Mouse (Mus musculus): Measurements from ENCODE around the gene E330034G19Rik. TPM values are rescaled to one million over a fixed set of nuclear protein-coding genes. Genes with fewer than 3 reads are reported as not detected.
A peak's percentile ranks its signal among the peaks of the same experiment; 100 is the strongest.
"Not testable (repeated sequence)": the region's sequence is repeated elsewhere in the genome, so short reads cannot be mapped to it uniquely, and the experiment has no call there.

Gene E330034G19Rik
- total and polyA plus RNA-seq, 2 experiments from 2014 or later: 0.11 TPM; not detected in 1

DNA sequence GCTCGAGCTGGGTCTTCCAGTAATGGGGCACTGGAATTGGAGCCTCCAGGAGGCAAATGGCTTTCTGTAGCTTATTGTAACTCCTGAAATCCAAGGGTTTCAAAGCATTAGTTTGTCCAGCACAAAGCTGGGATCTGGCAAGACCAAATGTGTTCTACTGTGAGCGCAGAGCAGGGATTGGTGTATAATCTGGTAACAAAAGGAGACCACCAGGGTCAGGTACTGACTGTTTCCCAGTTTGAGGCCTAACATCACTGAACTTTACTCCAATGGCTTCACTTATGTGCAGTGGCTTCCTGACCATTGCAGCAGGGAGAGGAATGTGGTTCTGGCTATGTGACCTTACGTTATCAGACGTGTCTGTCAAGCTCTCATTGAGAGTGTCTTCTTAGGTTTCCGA, 617 bp downstream of the E330034G19Rik start:
- H3K9me3 ChIP-seq (ENCODE audit: low read length): no peaks in the 10 kb centered on the region
- no peak overlapping the region for H3K4me3 ChIP-seq (ENCODE audit: low read depth, low read length)
- ATAC-seq (ENCODE audit: low FRiP score) (no peak), DNase-seq (ENCODE audit: low spot score) (no peak)
- TF ChIP-seq CTCF (IDR thresholded peaks at IDR 0.05): no peak
- 86% methylated on average over 5 of the region's 5 CpGs for WGBS
- no peaks in the 10 kb centered on the region for H3K4me1 ChIP-seq (ENCODE audit: insufficient read depth, low read length)
- H3K4me2 ChIP-seq (ENCODE audit: low read depth, low read length, poor library complexity, severe bottlenecking): no peak overlapping the region
- H3K36me3 ChIP-seq (ENCODE audit: insufficient read depth, low read length): no peaks in the 10 kb centered on the region
- no peak overlapping the region for H3K27ac ChIP-seq (ENCODE audit: low read depth, low read length)
- no peaks in the 10 kb centered on the region for H3K27me3 ChIP-seq (ENCODE audit: insufficient read depth, low read length)
- no peak overlapping the region for H3K9ac ChIP-seq (replicated peaks; ENCODE audit: low read length, poor library complexity, severe bottlenecking)

GRCm38 (mm10) chr14:24302126-24302525, 9.1 kb downstream of the E330034G19Rik start:
- not testable (repeated sequence) for ATAC-seq (ENCODE audit: low FRiP score); DNase-seq (ENCODE audit: low spot score); H3K4me3 ChIP-seq (ENCODE audit: low read depth, low read length); H3K9ac ChIP-seq (replicated peaks; ENCODE audit: low read length, poor library complexity, severe bottlenecking); H3K27me3 ChIP-seq (ENCODE audit: insufficient read depth, low read length); H3K9me3 ChIP-seq (ENCODE audit: low read length); H3K27ac ChIP-seq (ENCODE audit: low read depth, low read length); H3K4me2 ChIP-seq (ENCODE audit: low read depth, low read length, poor library complexity, severe bottlenecking); H3K4me1 ChIP-seq (ENCODE audit: insufficient read depth, low read length); H3K36me3 ChIP-seq (ENCODE audit: insufficient read depth, low read length)
- 95% methylated on average over 1 of the region's 1 CpGs for WGBS

DNA sequence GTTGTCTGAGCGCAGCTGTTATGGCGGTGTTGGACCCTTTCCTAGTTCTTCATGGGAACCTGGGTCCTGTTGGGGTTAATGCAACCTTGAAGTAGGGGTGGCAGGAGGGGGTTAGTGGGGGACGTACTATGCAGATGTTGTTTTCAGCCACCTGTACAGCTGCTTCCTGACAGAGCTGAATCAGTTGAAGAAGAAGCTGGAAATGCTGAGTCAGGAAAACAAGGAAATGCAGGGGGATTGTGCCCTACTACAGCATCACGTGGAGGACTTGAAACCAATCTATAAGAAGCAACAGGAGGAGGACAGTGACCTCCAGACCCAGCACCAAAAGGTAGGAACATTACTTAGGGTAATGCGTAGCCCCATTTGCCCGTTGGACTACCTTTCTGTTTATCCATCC, 13.7 kb downstream of the E330034G19Rik start:
- Histone ChIP-seq H3K27ac (ENCODE audit: low read depth, low read length) (no peak overlapping the region), H3K4me2 (ENCODE audit: low read depth, low read length, poor library complexity, severe bottlenecking) (no peak overlapping the region), H3K36me3 (ENCODE audit: insufficient read depth, low read length) (no peaks in the 10 kb centered on the region), H3K9me3 (ENCODE audit: low read length) (no peaks in the 10 kb centered on the region), H3K27me3 (ENCODE audit: insufficient read depth, low read length) (no peaks in the 10 kb centered on the region), H3K4me1 (ENCODE audit: insufficient read depth, low read length) (no peaks in the 10 kb centered on the region), H3K9ac (replicated peaks; ENCODE audit: low read length, poor library complexity, severe bottlenecking) (no peak overlapping the region), H3K4me3 (ENCODE audit: low read depth, low read length) (no peak overlapping the region)
- no peak for TF ChIP-seq CTCF (IDR thresholded peaks at IDR 0.05)
- ATAC-seq (ENCODE audit: low FRiP score) (no peak), DNase-seq (ENCODE audit: low spot score) (no peak)
- WGBS: 80% methylated on average over 6 of the region's 6 CpGs

DNA sequence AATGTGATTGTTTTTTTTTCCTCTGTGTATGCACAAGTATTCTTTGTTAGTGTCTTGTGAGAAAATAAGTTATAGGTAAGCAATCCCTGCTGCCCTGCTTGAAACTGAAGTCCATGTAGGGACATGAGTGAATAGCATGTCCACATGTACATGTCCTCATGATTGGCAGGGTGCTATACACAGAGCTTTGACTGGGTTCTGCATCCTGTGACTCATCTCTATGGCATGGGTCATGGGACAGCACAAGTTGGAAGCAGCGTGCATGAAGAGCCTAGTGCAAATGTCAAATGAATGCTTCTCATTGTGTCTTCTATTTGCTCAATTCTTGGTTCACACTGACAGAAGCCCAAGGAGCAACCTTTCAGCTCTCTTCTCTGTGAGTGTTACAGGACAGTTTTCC, 14.1 kb downstream of the E330034G19Rik start:
- Histone ChIP-seq H3K27ac (ENCODE audit: low read depth, low read length) (no peak overlapping the region), H3K4me2 (ENCODE audit: low read depth, low read length, poor library complexity, severe bottlenecking) (no peak overlapping the region), H3K27me3 (ENCODE audit: insufficient read depth, low read length) (no peaks in the 10 kb centered on the region), H3K4me3 (ENCODE audit: low read depth, low read length) (no peak overlapping the region), H3K9me3 (ENCODE audit: low read length) (no peaks in the 10 kb centered on the region), H3K9ac (replicated peaks; ENCODE audit: low read length, poor library complexity, severe bottlenecking) (no peak overlapping the region), H3K36me3 (ENCODE audit: insufficient read depth, low read length) (no peaks in the 10 kb centered on the region), H3K4me1 (ENCODE audit: insufficient read depth, low read length) (no peaks in the 10 kb centered on the region)
- 93% methylated on average over 1 of the region's 1 CpGs for WGBS
- no peak for DNase-seq (ENCODE audit: low spot score)
- TF ChIP-seq CTCF (IDR thresholded peaks at IDR 0.05): no peak
- ATAC-seq (ENCODE audit: low FRiP score): no peak

- Histone ChIP-seq H3K27ac (ENCODE audit: low read depth, low read length) (no peak overlapping the region), H3K4me1 (ENCODE audit: insufficient read depth, low read length) (no peaks in the 10 kb centered on the region), H3K36me3 (ENCODE audit: insufficient read depth, low read length) (no peaks in the 10 kb centered on the region), H3K4me2 (ENCODE audit: low read depth, low read length, poor library complexity, severe bottlenecking) (no peak overlapping the region), H3K9me3 (ENCODE audit: low read length) (no peaks in the 10 kb centered on the region), H3K27me3 (ENCODE audit: insufficient read depth, low read length) (no peaks in the 10 kb centered on the region), H3K4me3 (ENCODE audit: low read depth, low read length) (no peak overlapping the region), H3K9ac (replicated peaks; ENCODE audit: low read length, poor library complexity, severe bottlenecking) (no peak overlapping the region)
- WGBS: 47% methylated on average over 3 of the region's 3 CpGs
- ATAC-seq (ENCODE audit: low FRiP score): no peak
- DNase-seq (ENCODE audit: low spot score): peak; percentile 70
- peak; percentile 93 for TF ChIP-seq CTCF (IDR thresholded peaks at IDR 0.05)
Measured at GRCm38 (mm10) chr14:24311110-24311509, 18.1 kb downstream of the E330034G19Rik start.

DNA sequence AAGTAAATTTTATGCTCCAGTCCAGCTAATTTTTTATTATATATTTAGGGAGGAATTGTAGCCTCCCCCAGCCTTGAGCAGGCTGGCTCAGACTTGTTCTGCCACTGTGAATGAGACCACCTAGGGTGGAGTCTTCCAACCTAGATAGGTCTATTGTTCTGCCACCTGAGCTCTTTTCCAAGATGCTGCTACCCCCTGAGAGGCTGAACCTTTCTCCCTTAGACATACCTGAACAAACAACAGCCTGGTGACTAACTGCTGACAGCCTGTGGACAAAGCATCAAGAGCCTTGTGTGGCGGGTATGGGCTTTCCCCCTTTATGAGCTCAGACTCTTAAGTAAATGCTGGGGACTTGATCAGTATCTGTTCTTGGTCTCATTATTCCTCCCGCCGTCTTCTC, 54.0 kb downstream of the E330034G19Rik start:
- H3K4me1 ChIP-seq (ENCODE audit: insufficient read depth, low read length); H3K4me2 ChIP-seq (ENCODE audit: low read depth, low read length, poor library complexity, severe bottlenecking); DNase-seq (ENCODE audit: low spot score); H3K27ac ChIP-seq (ENCODE audit: low read depth, low read length); H3K9ac ChIP-seq (replicated peaks; ENCODE audit: low read length, poor library complexity, severe bottlenecking); H3K36me3 ChIP-seq (ENCODE audit: insufficient read depth, low read length); H3K4me3 ChIP-seq (ENCODE audit: low read depth, low read length); H3K27me3 ChIP-seq (ENCODE audit: insufficient read depth, low read length); H3K9me3 ChIP-seq (ENCODE audit: low read length); ATAC-seq (ENCODE audit: low FRiP score): not testable (repeated sequence)
- WGBS: 81% methylated on average over 3 of the region's 3 CpGs
